Mouse (Mus musculus): ENCODE measurements around the gene Sema3b. TPM values are rescaled to one million over a fixed set of nuclear protein-coding genes. Genes with fewer than 3 reads are reported as not detected.

Gene Sema3b
- polyA plus RNA-seq, 1 experiment from 2014 or later = 11.0 TPM

DNA sequence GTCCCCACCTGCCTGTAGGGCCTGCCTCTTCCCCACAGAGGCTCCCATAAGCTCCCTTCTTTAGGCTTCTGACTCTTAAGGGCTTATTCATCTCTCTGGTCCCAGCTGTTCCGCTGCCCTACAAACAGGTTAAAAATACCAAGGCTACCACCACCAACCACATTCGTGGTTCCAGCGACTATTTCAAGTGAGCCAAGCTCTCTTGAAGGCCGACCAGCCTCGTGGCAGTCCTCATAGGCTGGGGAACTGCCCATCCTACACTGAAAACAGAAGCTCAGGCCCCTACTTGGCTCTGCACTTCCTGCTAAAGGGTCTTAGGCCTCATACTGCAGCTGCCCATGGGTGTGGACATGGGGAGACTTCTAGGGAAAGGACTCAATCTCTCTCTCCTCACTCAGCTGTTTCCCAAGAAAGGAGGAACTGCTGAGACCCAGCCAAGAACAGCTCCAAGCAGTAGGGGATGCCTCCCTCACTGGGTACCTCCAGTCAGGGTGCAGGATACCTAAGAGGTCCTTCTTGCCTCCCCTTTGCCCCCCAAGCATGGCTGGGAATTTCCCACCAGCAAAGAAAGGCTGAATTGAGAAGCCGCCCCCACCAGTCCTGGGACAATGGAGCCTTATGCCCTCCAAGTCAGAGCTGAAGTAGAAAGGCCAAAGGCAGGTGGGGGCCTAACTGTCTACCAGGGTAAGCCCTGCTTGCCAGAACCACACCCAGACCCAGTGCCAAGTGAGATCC is 2.6 kb upstream of the Sema3b start:
- peak overlapping the region; percentile 54 for H3K4me3 ChIP-seq (ENCODE audit: low read length)
- ATAC-seq (replicated peaks; ENCODE audit: extremely low read depth, insufficient read depth, low FRiP score) = 0 out of 2 replicates have a peak, but pooled peaks have one; percentile 2
- peaks cover 19% of the 10 kb centered on the region for H3K36me3 ChIP-seq (ENCODE audit: control insufficient read depth, insufficient read depth)
- peak overlapping the region; percentile 89 for H3K9ac ChIP-seq (ENCODE audit: low read length)
- H3K9me3 ChIP-seq (replicated peaks; ENCODE audit: control insufficient read depth, low read length) = no peaks in the 10 kb centered on the region
- peak overlapping the region; percentile 94 for H3K27ac ChIP-seq (ENCODE audit: low read length)
- H3K4me1 ChIP-seq (ENCODE audit: control insufficient read depth, insufficient read depth, low read length) = peaks cover 53% of the 10 kb centered on the region
- no peaks in the 10 kb centered on the region for H3K27me3 ChIP-seq (ENCODE audit: control insufficient read depth, insufficient read depth, low read length)
- WGBS = 49% methylated on average over 6 of the region's 6 CpGs
- peak overlapping the region; percentile 85 for H3K4me2 ChIP-seq (ENCODE audit: low read depth, low read length)

DNA sequence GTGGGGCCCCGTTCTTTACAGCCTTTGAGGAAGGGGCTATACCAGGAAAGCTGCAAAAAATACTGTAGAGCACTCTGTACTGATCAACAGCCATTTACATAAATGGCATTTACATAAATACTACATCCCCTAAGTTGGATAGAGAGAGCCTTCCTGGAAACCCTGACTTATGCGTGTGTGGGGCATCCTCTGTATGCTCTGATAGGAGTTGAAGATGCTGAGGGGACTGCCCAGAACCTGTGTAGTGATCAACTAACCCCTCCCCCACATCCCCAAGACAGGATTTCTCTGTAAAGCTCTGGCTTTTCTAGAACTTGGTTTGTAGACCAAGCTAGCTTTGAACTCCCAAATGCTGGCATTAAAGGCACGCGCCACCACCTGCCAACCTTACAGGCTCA is 403 bp upstream of the Sema3b start:
- Histone ChIP-seq H3K36me3 (ENCODE audit: control insufficient read depth, insufficient read depth) (no peaks in the 10 kb centered on the region), H3K9ac (ENCODE audit: low read length) (peak overlapping the region; percentile 6; the same call in 1 of the 2 replicates), H3K4me3 (ENCODE audit: low read length) (no peak overlapping the region), H3K4me2 (ENCODE audit: low read depth, low read length) (no peak overlapping the region), H3K27me3 (ENCODE audit: control insufficient read depth, insufficient read depth, low read length) (no peaks in the 10 kb centered on the region), H3K27ac (ENCODE audit: low read length) (peak overlapping the region; percentile 21; the same call in 1 of the 2 replicates), H3K4me1 (ENCODE audit: control insufficient read depth, insufficient read depth, low read length) (peaks cover 62% of the 10 kb centered on the region), H3K9me3 (replicated peaks; ENCODE audit: control insufficient read depth, low read length) (no peaks in the 10 kb centered on the region)
- WGBS = 71% methylated on average over 4 of the region's 4 CpGs
- no peak for ATAC-seq (replicated peaks; ENCODE audit: extremely low read depth, insufficient read depth, low FRiP score)

DNA sequence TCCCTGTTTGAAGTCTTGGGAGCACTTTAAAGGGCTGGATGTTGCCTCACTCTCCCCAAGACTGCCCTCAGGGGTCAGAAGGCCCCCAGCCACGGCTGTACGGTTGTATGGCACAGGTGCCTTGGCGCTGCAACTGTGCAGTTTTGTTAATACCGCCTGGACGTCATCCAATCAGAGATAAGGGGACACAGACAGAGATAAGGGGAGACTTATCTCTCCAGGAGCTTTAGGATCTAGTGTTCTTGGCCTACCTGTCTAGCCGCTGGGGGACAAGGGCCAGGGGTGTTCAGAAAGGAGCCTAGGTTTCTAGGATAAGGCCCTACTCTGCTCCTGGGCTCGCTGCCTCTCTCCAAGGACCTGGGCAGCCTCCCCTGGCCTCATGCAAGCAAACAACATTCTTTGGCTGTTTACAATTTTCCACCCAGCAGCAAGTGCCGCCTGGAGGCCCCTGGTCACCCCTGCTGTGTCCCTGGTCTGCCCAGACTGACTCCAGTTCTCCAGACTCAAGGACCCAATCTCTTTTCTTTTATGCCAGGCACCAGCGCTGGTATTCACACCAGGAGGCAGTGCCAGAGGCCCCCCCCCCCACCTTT is 1.3 kb downstream of the Sema3b start:
- Histone ChIP-seq H3K36me3 (ENCODE audit: control insufficient read depth, insufficient read depth) (no peaks in the 10 kb centered on the region), H3K4me2 (ENCODE audit: low read depth, low read length) (peak overlapping the region; percentile 60), H3K27ac (ENCODE audit: low read length) (peak overlapping the region; percentile 75), H3K4me3 (ENCODE audit: low read length) (peak overlapping the region; percentile 11; the same call in 1 of the 2 replicates), H3K27me3 (ENCODE audit: control insufficient read depth, insufficient read depth, low read length) (no peaks in the 10 kb centered on the region), H3K9ac (ENCODE audit: low read length) (peak overlapping the region; percentile 66), H3K9me3 (replicated peaks; ENCODE audit: control insufficient read depth, low read length) (no peaks in the 10 kb centered on the region), H3K4me1 (ENCODE audit: control insufficient read depth, insufficient read depth, low read length) (peaks cover 58% of the 10 kb centered on the region)
- ATAC-seq (replicated peaks; ENCODE audit: extremely low read depth, insufficient read depth, low FRiP score) = no peak
- WGBS = 26% methylated on average over 9 of the region's 9 CpGs

DNA sequence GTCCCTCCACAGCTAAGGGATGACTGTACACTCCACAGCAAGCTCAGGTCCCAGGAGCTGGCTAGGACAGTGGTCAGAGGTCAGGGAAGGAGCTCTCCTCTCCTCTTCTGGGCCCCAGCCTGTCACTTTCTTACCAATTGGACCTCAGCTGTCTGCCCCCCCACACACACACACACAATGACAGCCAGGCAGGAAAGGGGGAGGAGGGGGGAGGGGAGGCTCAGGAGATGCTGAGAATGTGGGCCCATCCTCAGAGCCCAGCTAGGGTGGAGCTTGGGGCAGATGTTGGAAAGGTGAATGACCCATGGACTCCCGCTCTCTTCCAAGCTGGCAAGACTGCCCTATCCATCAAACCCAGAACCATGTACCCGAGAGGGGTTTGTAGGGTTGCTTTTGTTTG is 2.0 kb downstream of the Sema3b start:
- H3K4me2 ChIP-seq (ENCODE audit: low read depth, low read length) = peak overlapping the region; percentile 60
- no peaks in the 10 kb centered on the region for H3K27me3 ChIP-seq (ENCODE audit: control insufficient read depth, insufficient read depth, low read length)
- H3K4me1 ChIP-seq (ENCODE audit: control insufficient read depth, insufficient read depth, low read length) = peaks cover 59% of the 10 kb centered on the region
- H3K9ac ChIP-seq (ENCODE audit: low read length) = peak overlapping the region; percentile 66
- no peak for ATAC-seq (replicated peaks; ENCODE audit: extremely low read depth, insufficient read depth, low FRiP score)
- H3K9me3 ChIP-seq (replicated peaks; ENCODE audit: control insufficient read depth, low read length) = no peaks in the 10 kb centered on the region
- WGBS = 64% methylated on average over 2 of the region's 2 CpGs
- no peaks in the 10 kb centered on the region for H3K36me3 ChIP-seq (ENCODE audit: control insufficient read depth, insufficient read depth)
- peak overlapping the region; percentile 75 for H3K27ac ChIP-seq (ENCODE audit: low read length)
- H3K4me3 ChIP-seq (ENCODE audit: low read length) = peak overlapping the region; percentile 39

DNA sequence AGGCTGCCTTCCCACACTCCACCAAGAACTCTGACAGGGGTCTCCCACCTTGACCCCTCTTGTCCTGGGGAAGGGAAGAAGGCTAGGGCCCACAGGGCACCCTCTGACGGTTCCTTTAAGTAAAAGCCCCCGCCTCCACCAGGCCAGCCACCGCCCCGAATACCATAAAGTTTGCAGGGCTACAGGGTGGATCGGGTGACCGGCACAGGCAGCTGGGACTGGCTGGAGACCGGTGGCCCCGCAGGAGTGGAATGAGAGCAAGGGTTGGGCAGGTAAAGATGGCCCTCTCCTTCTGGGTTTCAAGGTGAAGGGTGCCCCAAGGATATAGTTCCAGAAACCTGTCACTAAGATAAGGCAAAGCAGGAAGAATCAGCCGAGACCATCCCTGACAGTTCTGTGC is 2.4 kb downstream of the Sema3b start:
- Histone ChIP-seq H3K9me3 (replicated peaks; ENCODE audit: control insufficient read depth, low read length) (no peaks in the 10 kb centered on the region), H3K4me3 (ENCODE audit: low read length) (peak overlapping the region; percentile 39), H3K27ac (ENCODE audit: low read length) (peak overlapping the region; percentile 59), H3K36me3 (ENCODE audit: control insufficient read depth, insufficient read depth) (no peaks in the 10 kb centered on the region), H3K4me1 (ENCODE audit: control insufficient read depth, insufficient read depth, low read length) (peaks cover 55% of the 10 kb centered on the region), H3K4me2 (ENCODE audit: low read depth, low read length) (peak overlapping the region; percentile 60), H3K9ac (ENCODE audit: low read length) (peak overlapping the region; percentile 66), H3K27me3 (ENCODE audit: control insufficient read depth, insufficient read depth, low read length) (no peaks in the 10 kb centered on the region)
- no peak for ATAC-seq (replicated peaks; ENCODE audit: extremely low read depth, insufficient read depth, low FRiP score)
- 22% methylated on average over 9 of the region's 9 CpGs for WGBS

DNA sequence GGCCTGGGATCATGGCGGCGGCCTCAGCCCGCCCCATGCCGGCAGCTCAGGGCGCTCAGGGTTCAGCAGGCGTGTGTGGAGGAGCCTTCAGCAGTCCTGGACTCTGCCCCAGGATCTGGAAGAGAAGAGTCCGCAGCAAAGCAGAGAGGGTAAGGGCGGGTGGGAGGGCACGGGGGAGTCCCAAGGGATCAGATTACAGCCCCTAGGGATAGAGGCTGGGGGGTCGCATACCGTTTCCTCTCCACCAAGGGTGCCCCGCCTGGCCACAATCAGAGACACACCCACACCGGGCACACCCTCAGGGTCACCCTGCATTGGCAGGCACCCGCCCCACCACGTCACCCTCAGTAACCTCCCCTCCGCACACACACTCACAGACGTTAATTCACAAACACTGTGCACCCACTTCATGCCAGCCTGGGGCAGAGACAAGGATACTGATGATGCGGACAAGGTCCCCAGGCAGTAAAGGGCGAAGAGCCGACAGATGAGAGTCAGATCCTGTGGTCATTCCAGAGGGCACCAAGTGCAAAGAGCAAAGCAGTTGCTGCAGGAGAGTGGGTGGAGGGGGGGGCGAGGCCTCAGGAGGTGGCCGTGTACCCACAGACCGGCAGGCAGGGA is 3.9 kb downstream of the Sema3b start:
- H3K4me1 ChIP-seq (ENCODE audit: control insufficient read depth, insufficient read depth, low read length) = peaks cover 44% of the 10 kb centered on the region
- WGBS = 49% methylated on average over 23 of the region's 23 CpGs

DNA sequence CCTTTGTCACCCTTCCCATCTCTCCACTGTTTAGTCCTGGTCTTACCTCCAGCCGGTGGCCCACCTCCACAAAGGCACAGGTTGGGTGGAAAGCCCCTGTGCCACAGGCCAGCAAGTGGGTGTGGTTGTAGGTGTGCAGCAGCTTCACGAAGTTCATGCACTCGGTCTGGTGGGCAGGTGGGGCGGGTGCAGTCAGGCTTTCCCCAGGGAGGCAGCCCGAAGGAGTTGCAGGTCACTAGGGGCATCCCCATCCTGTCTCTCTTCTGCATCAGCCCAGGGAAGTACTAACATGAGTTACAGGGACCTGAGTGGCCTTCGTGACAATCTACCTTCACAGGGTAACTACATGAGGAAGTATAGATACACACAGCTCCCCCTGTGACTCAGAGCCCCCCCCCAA is 5.8 kb downstream of the Sema3b start:
- no peaks in the 10 kb centered on the region for H3K9me3 ChIP-seq (replicated peaks; ENCODE audit: control insufficient read depth, low read length)
- H3K36me3 ChIP-seq (ENCODE audit: control insufficient read depth, insufficient read depth) = no peaks in the 10 kb centered on the region
- H3K9ac ChIP-seq (ENCODE audit: low read length) = no peak overlapping the region
- no peak overlapping the region for H3K27ac ChIP-seq (ENCODE audit: low read length)
- H3K4me3 ChIP-seq (ENCODE audit: low read length) = no peak overlapping the region
- H3K4me2 ChIP-seq (ENCODE audit: low read depth, low read length) = no peak overlapping the region
- H3K27me3 ChIP-seq (ENCODE audit: control insufficient read depth, insufficient read depth, low read length) = no peaks in the 10 kb centered on the region
- H3K4me1 ChIP-seq (ENCODE audit: control insufficient read depth, insufficient read depth, low read length) = peaks cover 31% of the 10 kb centered on the region
- WGBS = 77% methylated on average over 6 of the region's 6 CpGs
- no peak for ATAC-seq (replicated peaks; ENCODE audit: extremely low read depth, insufficient read depth, low FRiP score)

More for the DNA sequence above, 3.9 kb downstream of the Sema3b start:
- H3K9me3 ChIP-seq (replicated peaks; ENCODE audit: control insufficient read depth, low read length) = no peaks in the 10 kb centered on the region
- no peak for ATAC-seq (replicated peaks; ENCODE audit: extremely low read depth, insufficient read depth, low FRiP score)
- peak overlapping the region; percentile 15; the same call in 1 of the 2 replicates for H3K4me3 ChIP-seq (ENCODE audit: low read length)
- H3K27ac ChIP-seq (ENCODE audit: low read length) = peak overlapping the region; percentile 36
- H3K36me3 ChIP-seq (ENCODE audit: control insufficient read depth, insufficient read depth) = no peaks in the 10 kb centered on the region
- H3K9ac ChIP-seq (ENCODE audit: low read length) = peak overlapping the region; percentile 60
- no peaks in the 10 kb centered on the region for H3K27me3 ChIP-seq (ENCODE audit: control insufficient read depth, insufficient read depth, low read length)
- H3K4me2 ChIP-seq (ENCODE audit: low read depth, low read length) = peak overlapping the region; percentile 33

DNA sequence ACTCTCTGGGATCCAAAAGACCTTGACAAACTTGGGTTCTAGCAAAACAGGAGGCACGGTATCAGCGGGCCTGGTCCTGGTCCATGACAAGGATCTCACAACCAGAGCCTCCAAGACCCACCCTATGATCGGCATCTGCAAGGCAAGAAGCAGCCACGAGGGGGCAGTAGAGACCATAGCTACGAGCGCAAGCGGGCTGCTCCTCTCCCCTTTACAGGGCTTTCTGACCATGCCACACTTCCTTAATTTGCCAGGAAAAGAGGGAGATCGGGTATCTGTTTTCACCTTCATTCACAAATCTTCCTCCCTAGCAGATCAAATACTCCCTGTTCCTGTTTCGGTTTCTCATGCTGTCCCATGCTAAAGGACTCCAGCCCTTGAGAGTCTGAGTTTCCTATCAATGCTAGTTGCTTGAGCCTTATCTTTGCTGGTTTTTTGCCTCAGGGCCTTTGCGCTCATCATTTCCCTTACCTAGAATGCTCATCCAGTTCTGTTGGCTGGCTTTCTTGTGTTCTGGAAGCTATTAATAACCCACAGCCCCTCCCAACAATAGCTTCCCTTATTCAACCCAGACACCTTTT is 6.9 kb downstream of the Sema3b start:
- H3K4me3 ChIP-seq (ENCODE audit: low read length) = no peak overlapping the region
- peak; percentile 23; the same call in 1 of the 2 replicates for ATAC-seq (replicated peaks; ENCODE audit: extremely low read depth, insufficient read depth, low FRiP score)
- 6% methylated on average over 10 of the region's 10 CpGs for WGBS
- no peaks in the 10 kb centered on the region for H3K27me3 ChIP-seq (ENCODE audit: control insufficient read depth, insufficient read depth, low read length)
- no peaks in the 10 kb centered on the region for H3K9me3 ChIP-seq (replicated peaks; ENCODE audit: control insufficient read depth, low read length)
- no peaks in the 10 kb centered on the region for H3K36me3 ChIP-seq (ENCODE audit: control insufficient read depth, insufficient read depth)
- peaks cover 25% of the 10 kb centered on the region for H3K4me1 ChIP-seq (ENCODE audit: control insufficient read depth, insufficient read depth, low read length)
- peak overlapping the region; percentile 3; the same call in 1 of the 2 replicates for H3K27ac ChIP-seq (ENCODE audit: low read length)
- H3K9ac ChIP-seq (ENCODE audit: low read length) = peak overlapping the region; percentile 38; the same call in 1 of the 2 replicates
- 0 out of 2 replicates have a peak overlapping the region, but pooled peaks have one; percentile 13 for H3K4me2 ChIP-seq (ENCODE audit: low read depth, low read length)
